Mouse (Mus musculus) embryo, embryonic 11 days (tissue): Measurements from ENCODE around the gene Crip1.

Source experiments
- DNase-seq: peaks from one replicate; pipeline ENCODE4 v3.0.0-alpha.2; 2015

Crip1 gene

DNA sequence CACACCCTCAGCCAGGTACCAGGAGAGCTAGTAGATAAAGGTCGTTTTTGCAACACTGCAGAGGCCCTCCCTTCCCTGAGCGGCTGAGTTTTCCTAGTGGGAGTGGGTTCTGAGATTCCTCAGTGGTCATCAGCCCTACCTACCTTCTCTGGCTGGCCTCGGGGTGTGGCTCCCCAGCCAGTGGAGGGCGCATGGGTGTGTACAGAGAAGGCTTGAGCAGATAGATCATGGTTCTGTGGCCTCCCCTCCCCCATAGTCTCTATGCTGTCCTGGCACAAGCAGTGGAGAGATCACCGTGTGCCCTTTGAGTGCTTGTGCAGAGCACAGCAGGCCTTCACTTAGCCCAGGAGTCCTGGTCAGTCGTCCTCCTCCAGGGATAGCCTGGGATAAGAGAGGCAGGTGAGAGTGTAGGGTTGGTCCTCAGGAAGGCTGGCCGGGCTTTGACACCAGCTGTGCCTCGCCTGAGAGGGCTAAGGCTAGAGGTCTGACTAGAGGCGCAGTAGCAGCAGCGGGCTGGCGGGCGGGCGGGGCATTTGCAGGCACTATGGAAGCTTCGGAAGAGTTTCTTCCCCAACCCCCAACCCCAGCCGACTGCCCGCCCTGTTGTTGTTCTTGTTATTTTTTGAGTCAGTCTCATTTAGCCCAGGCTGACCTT lies 2.4 kb downstream of the Crip1 start:
- DNase-seq, result no peak

DNA sequence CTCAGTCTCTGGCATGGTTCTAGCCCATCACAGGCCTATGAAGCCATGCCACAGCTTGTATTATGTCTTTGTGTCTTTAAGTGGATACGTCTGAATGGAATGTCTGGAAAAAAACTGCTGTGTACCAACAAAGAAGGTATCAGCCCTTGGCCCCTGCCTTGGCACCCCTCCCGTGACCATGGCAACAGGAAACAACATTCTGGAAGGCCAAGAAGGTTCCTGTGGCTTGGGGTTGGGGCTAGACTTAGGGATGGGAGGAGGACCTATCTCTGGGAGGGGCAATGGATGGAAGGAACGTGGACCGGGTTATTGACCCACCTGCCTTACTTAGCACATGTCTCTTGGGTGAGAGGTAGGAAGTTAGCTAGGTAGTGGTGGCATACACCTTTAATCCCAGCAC lies 3.2 kb downstream of the Crip1 start:
- no peak for DNase-seq

DNA sequence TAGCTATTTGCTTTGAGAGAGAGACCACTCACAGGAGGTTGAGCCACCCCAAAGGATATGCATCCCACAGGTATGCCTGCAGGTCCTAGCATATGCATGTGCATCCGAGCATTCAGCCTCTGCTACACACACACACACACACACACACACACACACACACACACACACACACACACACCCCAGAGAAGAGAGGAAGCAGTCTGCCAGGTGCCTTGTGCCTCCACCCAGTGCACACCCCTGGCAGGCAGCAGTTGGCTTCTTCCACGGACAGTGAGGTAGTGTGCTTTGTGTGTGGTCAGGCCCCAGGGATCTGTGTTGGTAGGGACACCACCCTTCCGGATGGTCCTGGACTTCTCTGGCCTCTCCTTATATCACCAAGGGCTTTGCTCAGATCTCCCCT lies 3.8 kb downstream of the Crip1 start:
- DNase-seq, result no peak

DNA sequence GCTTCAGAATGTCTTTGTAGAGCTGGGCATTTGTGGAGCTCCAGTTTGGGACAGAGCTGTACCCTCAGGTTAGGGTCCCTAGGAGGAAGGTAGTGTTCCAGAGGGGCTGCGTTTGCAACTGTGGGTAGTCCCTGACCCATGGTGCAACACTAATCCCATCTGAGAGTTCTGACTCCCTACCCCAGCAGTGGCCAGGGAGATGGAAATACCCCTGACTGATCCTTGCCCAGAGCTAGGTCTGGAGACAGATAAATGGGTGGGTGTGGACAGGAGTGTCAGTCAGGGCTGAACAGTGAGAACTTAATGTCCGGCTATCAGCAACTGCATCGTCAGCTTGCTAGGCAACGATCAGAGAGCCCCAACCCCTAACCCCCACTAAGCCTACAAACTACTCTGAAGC lies 4.5 kb downstream of the Crip1 start:
- no peak for DNase-seq

GRCm38 (mm10) chr12:113151046-113151445 lies 4.9 kb downstream of the Crip1 start:
- DNase-seq, result no peak

DNA sequence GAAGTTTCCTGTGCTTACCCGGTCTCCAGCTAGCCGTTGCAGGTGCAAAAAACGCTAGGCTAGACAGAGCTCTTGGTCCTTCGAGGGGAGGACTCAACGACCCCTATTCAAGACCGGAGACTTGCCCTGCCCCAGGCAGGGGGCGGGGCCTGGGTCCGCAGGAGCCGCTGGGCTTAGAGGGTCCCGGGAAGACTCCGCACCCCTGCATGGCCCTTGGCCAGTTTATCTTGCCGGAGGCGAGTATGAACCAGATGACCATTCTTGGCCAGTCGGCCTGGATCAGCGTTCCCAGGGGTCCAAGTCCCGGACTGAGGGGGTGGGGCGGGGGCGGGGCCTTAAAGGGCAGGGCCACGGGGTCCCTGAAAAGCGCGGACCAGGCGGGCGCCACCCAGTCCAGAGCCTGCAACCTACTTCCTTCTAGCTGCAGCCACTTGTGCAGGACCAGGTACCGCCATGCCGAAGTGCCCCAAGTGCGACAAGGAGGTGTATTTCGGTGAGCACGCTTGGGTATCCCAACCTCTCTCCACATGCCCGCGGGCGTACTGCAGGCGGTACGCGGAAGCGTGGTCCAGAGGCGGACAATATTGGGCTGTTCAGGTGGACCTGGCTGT lies 5.7 kb downstream of the Crip1 start:
- DNase-seq, result peak; percentile 57

GRCm38 (mm10) chr12:113152272-113152661 lies 6.2 kb downstream of the Crip1 start:
- DNase-seq, result no peak

- no peak for DNase-seq
Measured at GRCm38 (mm10) chr12:113152991-113153525, 6.9 kb downstream of the Crip1 start.

- no peak for DNase-seq
Measured at GRCm38 (mm10) chr12:113153971-113154370, 7.9 kb downstream of the Crip1 start.

DNA sequence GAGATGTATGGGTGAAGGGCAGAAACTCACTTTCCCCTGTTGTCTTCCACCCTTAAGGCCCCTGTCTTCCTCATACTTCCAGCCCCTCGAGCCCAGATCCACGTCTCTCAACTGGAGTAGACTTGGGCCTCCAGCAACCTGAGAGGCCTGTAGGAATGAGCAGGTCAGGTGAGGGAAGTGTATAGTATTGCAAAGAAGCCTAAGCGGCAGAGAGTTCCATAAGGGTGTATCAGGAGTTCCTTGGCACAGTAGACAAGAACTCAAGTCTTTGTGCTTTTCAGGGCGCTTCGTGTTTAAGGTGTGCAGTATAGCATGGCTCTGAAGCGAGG lies 8.6 kb downstream of the Crip1 start:
- DNase-seq, result no peak

GRCm38 (mm10) chr12:113155076-113155771 lies 9.1 kb downstream of the Crip1 start:
- peak; percentile 57 for DNase-seq

DNA sequence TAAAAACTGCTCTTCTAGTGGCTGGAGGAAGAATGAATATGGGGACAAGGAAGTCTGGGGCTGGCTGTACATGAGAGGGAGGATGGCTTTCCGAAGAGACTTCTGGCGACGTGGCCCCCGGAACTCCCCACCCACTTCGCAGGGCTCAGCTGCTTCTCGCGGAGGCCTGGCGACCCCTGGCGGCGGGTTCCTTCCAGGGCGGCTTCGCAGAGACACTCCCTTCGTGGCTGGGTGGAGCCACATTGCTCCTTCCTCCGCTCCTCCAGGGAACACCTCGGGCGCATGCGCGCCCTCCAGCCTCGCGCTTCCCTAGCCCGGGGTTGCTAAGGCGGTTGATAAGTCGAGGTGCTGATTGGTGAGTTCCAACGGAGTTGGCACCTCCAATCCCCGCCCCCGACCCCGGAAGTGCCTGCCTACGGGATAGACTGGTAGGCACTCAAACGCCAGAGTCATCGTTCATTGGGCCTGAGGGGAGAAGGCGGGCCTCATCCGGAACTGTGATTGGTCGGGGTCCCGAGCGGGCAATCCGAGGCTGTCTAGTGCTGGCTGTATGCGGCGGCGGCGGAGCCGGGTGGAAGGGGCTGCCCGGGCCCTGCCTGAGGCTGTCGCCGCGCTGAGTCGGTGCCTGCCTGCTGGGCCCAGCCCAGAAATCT lies 9.9 kb downstream of the Crip1 start, which contains the start of gene Tedc1:
Tedc1 (plus strand) TSS at position 535 of the 653 bp plus-strand sequence.
- DNase-seq, result peak; percentile 99

DNA sequence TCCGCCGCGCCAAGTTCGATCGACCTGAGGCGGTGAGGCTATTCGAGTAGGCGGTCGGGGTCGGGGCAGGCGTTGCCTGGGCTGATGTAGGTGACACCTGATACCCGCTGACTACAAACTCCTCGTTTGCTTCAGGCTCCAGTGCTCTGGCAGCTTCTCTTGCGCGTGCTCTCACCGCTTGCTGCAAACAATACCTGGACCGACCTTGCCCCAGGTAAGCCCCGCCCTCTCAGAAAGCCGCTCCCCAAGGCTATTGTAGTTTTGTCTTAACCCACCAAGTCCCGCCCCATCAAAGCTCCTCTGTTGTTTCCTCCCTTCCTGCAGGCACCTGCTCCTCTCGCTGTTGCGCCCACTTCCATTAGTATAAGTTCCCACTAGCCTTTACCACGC lies 10.4 kb downstream of the Crip1 start:
- DNase-seq, result no peak

DNA sequence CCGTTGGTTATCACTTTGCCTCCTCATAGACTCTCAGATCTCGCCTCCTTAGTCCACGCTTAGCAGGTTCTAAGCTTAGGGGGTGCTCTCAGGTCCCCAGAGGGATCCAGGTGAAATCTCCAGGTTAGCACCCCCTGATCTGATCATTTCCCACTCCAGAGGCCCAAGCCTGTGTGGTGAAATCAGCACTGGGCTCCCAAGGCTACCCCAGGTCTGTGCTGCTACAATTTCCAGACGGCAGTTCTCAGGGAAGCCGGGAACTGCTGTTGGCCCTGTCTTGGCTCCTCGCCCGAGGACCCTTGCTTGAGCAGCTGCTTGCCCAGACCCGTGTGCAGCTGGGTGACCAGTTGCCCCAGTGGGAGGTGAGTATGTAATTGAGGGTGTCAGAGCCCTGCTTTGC lies 10.9 kb downstream of the Crip1 start:
- no peak for DNase-seq

DNA sequence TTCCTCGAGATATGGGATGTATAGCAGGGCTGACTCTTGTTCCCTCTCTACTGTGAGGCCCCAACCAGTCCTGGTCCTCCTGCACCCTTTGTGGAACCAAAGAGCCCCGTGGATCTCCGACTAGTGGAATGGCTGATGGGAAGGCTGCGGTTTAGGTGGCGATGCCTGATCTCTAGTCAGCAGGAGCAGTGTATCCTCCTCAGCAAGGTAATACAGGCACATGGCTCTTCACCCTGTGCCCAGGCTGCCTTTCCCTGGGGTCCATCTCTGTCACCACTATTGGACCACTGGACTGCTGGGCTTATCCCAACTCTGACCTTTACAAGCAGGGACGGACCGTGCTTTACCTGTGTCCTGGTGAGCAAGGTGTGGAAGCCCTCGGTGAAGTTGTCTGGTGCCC lies 11.4 kb downstream of the Crip1 start:
- DNase-seq, result no peak

GRCm38 (mm10) chr12:113157971-113158370 lies 11.9 kb downstream of the Crip1 start:
- no peak for DNase-seq

DNA sequence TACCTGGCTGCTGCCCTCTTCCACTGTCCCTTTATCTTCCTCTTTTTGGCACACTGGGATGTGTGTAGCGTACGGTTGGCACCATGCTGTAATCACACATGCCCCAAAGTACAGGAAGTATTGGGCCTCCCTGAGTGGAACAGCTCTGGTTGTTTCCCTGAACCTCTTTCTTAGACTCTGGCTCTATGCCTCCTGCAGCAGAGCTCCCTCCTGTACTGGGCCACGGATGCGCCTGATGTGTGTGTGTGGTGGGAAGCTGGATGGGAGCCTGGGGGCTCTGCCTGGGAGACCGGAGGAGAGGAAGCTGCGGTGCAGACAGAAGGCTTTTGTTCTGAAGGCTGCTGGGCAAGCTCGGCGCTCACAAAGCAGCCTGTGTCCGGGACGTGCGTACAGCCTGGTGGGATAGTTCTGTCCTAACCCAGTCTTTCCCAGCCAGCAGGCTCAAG lies 17.5 kb downstream of the Crip1 start:
- DNase-seq, result no peak

DNA sequence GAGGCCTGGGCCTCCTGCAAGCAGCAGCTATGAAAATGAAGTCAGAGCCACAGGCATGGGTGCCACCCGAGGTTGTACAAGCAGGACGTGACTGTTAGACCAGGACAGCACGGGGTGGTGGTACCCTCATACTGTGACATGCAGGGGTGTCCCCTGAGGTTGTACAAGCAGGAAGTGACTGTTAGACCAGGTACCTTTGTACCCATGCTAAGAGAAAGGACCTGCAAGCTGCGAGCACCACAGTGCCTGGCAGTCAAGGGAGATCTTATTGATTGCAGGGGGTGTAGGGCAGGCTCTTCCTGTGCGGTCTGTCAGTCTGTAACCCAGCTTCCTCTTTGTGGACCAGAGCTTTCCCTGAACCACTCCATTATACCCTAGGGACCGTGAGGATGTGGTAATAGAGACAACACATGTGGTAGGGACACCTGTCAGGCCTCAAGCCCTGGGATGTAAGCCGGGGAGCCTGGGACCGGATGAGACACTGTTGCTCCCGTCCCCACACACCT lies 22.0 kb downstream of the Crip1 start:
- no peak for DNase-seq

DNA sequence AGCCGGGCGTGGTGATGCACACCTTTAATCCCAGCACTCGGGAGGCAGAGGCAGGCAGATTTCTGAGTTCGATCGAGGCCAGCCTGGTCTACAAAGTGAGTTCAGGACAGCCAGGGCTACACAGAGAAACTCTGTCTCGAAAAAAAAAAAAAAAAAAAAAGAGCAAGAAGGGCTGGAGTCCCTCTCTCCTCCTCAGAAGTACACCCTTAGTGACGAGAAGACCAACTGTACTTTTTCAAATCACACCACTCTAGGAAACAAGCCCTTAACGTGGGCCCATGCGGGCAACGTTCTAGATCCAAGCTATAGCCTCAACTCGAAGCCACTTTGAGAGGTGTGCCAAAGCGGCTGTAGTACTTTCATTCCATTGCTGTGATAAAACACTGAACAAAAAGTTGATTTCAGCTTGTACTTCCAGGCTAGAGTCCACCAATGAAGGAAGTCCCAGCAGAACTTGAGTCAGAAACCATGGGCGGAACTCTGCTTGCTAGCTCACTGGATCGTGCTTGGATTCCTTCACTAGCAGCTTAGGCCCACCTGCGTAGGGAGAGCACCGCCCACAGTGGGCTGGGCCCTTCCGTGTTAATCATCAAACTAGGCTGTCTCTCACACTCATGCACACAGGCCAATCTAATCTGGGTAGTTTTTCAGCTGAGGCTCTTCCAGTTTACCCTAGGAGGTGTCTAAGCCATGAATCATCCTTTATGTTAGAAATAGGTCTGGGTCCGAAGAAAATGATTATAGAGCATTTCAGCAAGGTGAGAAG lies 31.0 kb downstream of the Crip1 start:
- DNase-seq, result no peak

GRCm38 (mm10) chr12:113181020-113181419 lies 34.9 kb downstream of the Crip1 start:
- DNase-seq, result no peak

DNA sequence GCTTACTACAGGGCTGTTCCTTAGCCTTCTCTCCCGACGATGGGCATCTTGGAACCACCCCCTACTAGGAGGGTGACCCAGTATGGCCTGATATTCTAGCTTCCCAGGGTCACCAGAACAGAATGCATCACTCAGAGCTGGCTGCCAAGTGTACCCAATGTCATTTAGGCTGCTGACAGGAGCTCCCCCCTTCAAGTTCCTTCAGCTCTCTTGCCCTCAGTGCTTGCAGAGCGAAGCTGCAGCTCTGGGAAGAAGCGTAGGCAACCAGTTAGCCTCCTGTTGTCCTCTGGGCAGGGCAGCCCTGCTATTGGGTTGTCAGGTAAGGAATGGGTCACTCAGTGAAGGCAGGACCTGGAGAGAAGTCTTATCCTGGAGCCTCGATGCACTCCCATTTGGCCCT lies 38.8 kb downstream of the Crip1 start:
- DNase-seq, result no peak

- peak; percentile 79 for DNase-seq
Measured at GRCm38 (mm10) chr12:113185442-113186291, 39.6 kb downstream of the Crip1 start, which contains the start of gene Tmem121. Gene Tmem121 (plus strand): TSS chr12:113185930.
